In genomic region chr15:50400006-50400781, GRCm38 (mm10) we compare ENCODE assay signal across 28 mouse cellular contexts.
DNase-seq lines count a peak whose midpoint lies in the region; ATAC-seq lines count a peak whose summit lies in the region.
"Had no signal": no experiment of that assay in that cellular context is flagged by ENCODE, and none has a peak within 500 bp of the region (broad histone marks: within the 10 kb centered on the region; RNA-seq: fewer than 3 reads in every experiment).

No protein-coding gene starts in this region.

- ATAC-seq in common myeloid progenitor, adult 5-6 weeks (replicated peaks; ENCODE audit: low read depth, poor library complexity, severe bottlenecking), result peak; percentile 53
- no peak for ATAC-seq in forebrain, embryonic 13.5 days
- ATAC-seq: intestine, embryonic 15.5 days; liver, postnatal 0 days; lung, postnatal 0 days had no signal

- no peaks in the 10 kb centered on the region for H3K36me3 ChIP-seq in heart, embryonic 10.5 days
- no peaks in the 10 kb centered on the region for H3K36me3 ChIP-seq in splenic B cell, adult 2 months (ENCODE audit: control insufficient read depth, insufficient read depth, low read length, poor library complexity, severe bottlenecking)
- no peaks in the 10 kb centered on the region for H3K36me3 ChIP-seq in forebrain, embryonic 13.5 days (ENCODE audit: poor library complexity, severe bottlenecking)
- H3K36me3 ChIP-seq: embryonic facial prominence, embryonic 15.5 days; forebrain, embryonic 12.5 days; hindbrain, embryonic 15.5 days; intestine, embryonic 15.5 days; limb, embryonic 12.5 days; midbrain, embryonic 10.5 days had no signal

- no peak overlapping the region for H3K4me3 ChIP-seq in heart, embryonic 10.5 days
- H3K4me3 ChIP-seq in forebrain, embryonic 13.5 days, result no peak overlapping the region
- H3K4me3 ChIP-seq: embryonic facial prominence, embryonic 15.5 days; forebrain, embryonic 12.5 days; gastrocnemius, adult 2 months; hindbrain, embryonic 15.5 days; intestine, embryonic 15.5 days; limb, embryonic 12.5 days; midbrain, embryonic 10.5 days had no signal

- no peak overlapping the region for H3K9ac ChIP-seq in forebrain, embryonic 13.5 days
- H3K9ac ChIP-seq: embryonic facial prominence, embryonic 15.5 days; forebrain, embryonic 12.5 days; hindbrain, embryonic 15.5 days; intestine, embryonic 15.5 days; limb, embryonic 12.5 days; liver, postnatal 0 days had no signal

- H3K4me2 ChIP-seq in forebrain, embryonic 13.5 days, result no peak overlapping the region
- H3K4me2 ChIP-seq: embryonic facial prominence, embryonic 15.5 days; forebrain, embryonic 12.5 days; hindbrain, embryonic 15.5 days; intestine, embryonic 15.5 days; limb, embryonic 12.5 days; liver, embryonic 11.5 days had no signal

- no peak overlapping the region for H3K27ac ChIP-seq in heart, embryonic 10.5 days
- H3K27ac ChIP-seq in forebrain, embryonic 13.5 days, result no peak overlapping the region
- H3K27ac ChIP-seq: embryonic facial prominence, embryonic 15.5 days; forebrain, embryonic 12.5 days; gastrocnemius, adult 2 months; hindbrain, embryonic 15.5 days; intestine, embryonic 15.5 days; limb, embryonic 12.5 days; macrophage; midbrain, embryonic 10.5 days had no signal

- 89% methylated on average over 7 of the region's 7 CpGs for WGBS in heart, embryonic 10.5 days
- WGBS in forebrain, embryonic 13.5 days, result 85% methylated on average over 7 of the region's 7 CpGs

- H3K27me3 ChIP-seq in heart, embryonic 10.5 days (ENCODE audit: insufficient read depth, poor library complexity, severe bottlenecking), result no peaks in the 10 kb centered on the region
- no peaks in the 10 kb centered on the region for H3K27me3 ChIP-seq in splenic B cell, adult 2 months (ENCODE audit: control insufficient read depth, insufficient read depth, low read length, poor library complexity, severe bottlenecking)
- H3K27me3 ChIP-seq in forebrain, embryonic 13.5 days, result no peaks in the 10 kb centered on the region
- H3K27me3 ChIP-seq: embryonic facial prominence, embryonic 15.5 days; forebrain, embryonic 12.5 days; hindbrain, embryonic 15.5 days; intestine, embryonic 15.5 days; limb, embryonic 12.5 days had no signal

- DNase-seq in heart, adult 11 months, result peak; percentile 37
- DNase-seq in heart, embryonic 10.5 days (ENCODE audit: low spot score), result no peak
- DNase-seq in induced T-regulatory cell, adult 2 months (ENCODE audit: low read depth), result peak; percentile 13
- peak; percentile 16 for DNase-seq in splenic B cell, adult 2 months (ENCODE audit: low read depth, low spot score)
- DNase-seq in layer of hippocampus, postnatal 14 days (ENCODE audit: low spot score in 2 of 2), result no peak
- no peak for DNase-seq in gastrocnemius, postnatal 10 days
- DNase-seq: adrenal gland, adult 2 months; cerebellum, adult 9-10 months; gastrocnemius, adult 2 months; heart, adult 18-20 months; kidney, adult 8-10 months; kidney, postnatal 10 days; liver, postnatal 0 days; retina, postnatal 1 day; right cerebral cortex, postnatal 25 days; spleen, adult 18-20 months; thymus, postnatal 14 days had no signal

- H3K4me1 ChIP-seq in heart, embryonic 10.5 days, result no peaks in the 10 kb centered on the region
- H3K4me1 ChIP-seq in forebrain, embryonic 13.5 days, result no peaks in the 10 kb centered on the region
- H3K4me1 ChIP-seq: embryonic facial prominence, embryonic 15.5 days; forebrain, embryonic 12.5 days; hindbrain, embryonic 15.5 days; intestine, embryonic 15.5 days; limb, embryonic 12.5 days; midbrain, embryonic 10.5 days had no signal

- H3K9me3 ChIP-seq in heart, embryonic 10.5 days, result no peaks in the 10 kb centered on the region
- H3K9me3 ChIP-seq in forebrain, embryonic 13.5 days (replicated peaks), result no peaks in the 10 kb centered on the region
- H3K9me3 ChIP-seq: embryonic facial prominence, embryonic 15.5 days; forebrain, embryonic 12.5 days; hindbrain, embryonic 15.5 days; intestine, embryonic 15.5 days; limb, embryonic 12.5 days; midbrain, embryonic 10.5 days had no signal

Comparison
In these comparisons a context has a peak if more than half of its experiments do, and no peak if none do; other contexts are left out.
1. DNase-seq: peak in heart, adult 11 months (single experiment), induced T-regulatory cell, adult 2 months (single experiment) and splenic B cell, adult 2 months (single experiment); none in heart, embryonic 10.5 days (single experiment), layer of hippocampus, postnatal 14 days (0 of 2) and gastrocnemius, postnatal 10 days (single experiment).